Mouse (Mus musculus) limb, embryonic 13.5 days (tissue): ENCODE measurements around the gene Rbfox1. TPM values are rescaled to one million over a fixed set of nuclear protein-coding genes. Genes with fewer than 3 reads are reported as not detected.

Experiments used
- ATAC-seq: fragments of 200-750 bp; cut with Nextera tagmentation; 2 replicates; pipeline ENCODE4 v1.8.0; 2017; ENCODE audit warnings: low read depth, moderate number of reproducible peaks, moderate TSS enrichment; ENCODE audit not compliant: low FRiP score
- H3K27ac ChIP-seq: fragments of 300-500 bp; sonication (generic); 2 replicates; pipeline ENCODE4 v1.5.1; 2015; ENCODE audit warnings: inconsistent platforms, mild to moderate bottlenecking, moderate library complexity
- H3K27me3 ChIP-seq: fragments of 300-500 bp; sonication (generic); 2 replicates; pipeline ENCODE4 v1.6.1; 2015; ENCODE audit warnings: mild to moderate bottlenecking, inconsistent platforms
- H3K36me3 ChIP-seq: fragments of 300-500 bp; sonication (generic); 2 replicates; pipeline ENCODE4 v1.6.1; 2015; ENCODE audit warnings: inconsistent platforms, mild to moderate bottlenecking, moderate library complexity
- H3K4me1 ChIP-seq: fragments of 300-500 bp; sonication (generic); 2 replicates; pipeline ENCODE4 v1.6.1; 2015; ENCODE audit warnings: inconsistent platforms
- H3K4me2 ChIP-seq: fragments of 300-500 bp; sonication (generic); replicated peaks from 2 replicates; pipeline ENCODE4 v1.6.1; 2015; ENCODE audit warnings: inconsistent platforms, mild to moderate bottlenecking, moderate library complexity
- H3K4me3 ChIP-seq: fragments of 300-500 bp; sonication (generic); 2 replicates; pipeline ENCODE4 v1.5.1; 2015; ENCODE audit warnings: moderate library complexity, mild to moderate bottlenecking, inconsistent platforms
- H3K9ac ChIP-seq: fragments of 300-500 bp; sonication (generic); 2 replicates; pipeline ENCODE4 v1.6.1; 2015; ENCODE audit warnings: mild to moderate bottlenecking, inconsistent platforms
- H3K9me3 ChIP-seq: fragments of 300-500 bp; sonication (generic); 2 replicates; pipeline ENCODE4 v1.6.1; 2016; ENCODE audit warnings: inconsistent platforms
- WGBS: fragments of 180-500 bp; shearing (Covaris S2); methylation state at CpG from one replicate; pipeline ENCODE4 v1.1.7; 2015; 5-methylcytosine and 5-hydroxymethylcytosine counted together
- polyA plus RNA-seq: library from polyadenylated mRNA; unstranded; fragments of >200 nt; fragmentation: Nextera tagmentation; extraction: Ambion mirVana; gene quantifications from 2 replicates; pipeline ENCODE4 v1.2.1, GENCODE M21; 2015

Gene Rbfox1
- polyA plus RNA-seq, 1 experiment from 2014 or later = 4.1 TPM

- Histone ChIP-seq H3K27ac (no peak overlapping the region), H3K27me3 (no peaks in the 10 kb centered on the region), H3K4me1 (peaks cover 11% of the 10 kb centered on the region; the same call in 1 of the 2 replicates), H3K9ac (no peak overlapping the region), H3K36me3 (no peaks in the 10 kb centered on the region), H3K4me2 (no peak overlapping the region), H3K4me3 (no peak overlapping the region), H3K9me3 (no peaks in the 10 kb centered on the region)
- no peak for ATAC-seq
- 6% methylated on average over 8 of the region's 8 CpGs for WGBS
Measured at GRCm38 (mm10) chr16:6964720-6965583, 1079.8 kb downstream of the Rbfox1 start.

- Histone ChIP-seq H3K4me1 (no peaks in the 10 kb centered on the region), H3K27ac (no peak overlapping the region), H3K9ac (no peak overlapping the region), H3K36me3 (no peaks in the 10 kb centered on the region), H3K4me2 (no peak overlapping the region), H3K27me3 (no peaks in the 10 kb centered on the region), H3K4me3 (no peak overlapping the region), H3K9me3 (no peaks in the 10 kb centered on the region)
- 80% methylated on average over 3 of the region's 4 CpGs for WGBS
- no peak for ATAC-seq
Measured at GRCm38 (mm10) chr16:6969986-6970385, 1084.8 kb downstream of the Rbfox1 start.

GRCm38 (mm10) chr16:6976341-6976740, 1091.2 kb downstream of the Rbfox1 start:
- no peak for ATAC-seq
- H3K4me2 ChIP-seq = no peak overlapping the region
- WGBS = 85% methylated on average over 7 of the region's 7 CpGs
- H3K27me3 ChIP-seq = no peaks in the 10 kb centered on the region
- H3K9me3 ChIP-seq = no peaks in the 10 kb centered on the region
- H3K4me3 ChIP-seq = no peak overlapping the region
- H3K9ac ChIP-seq = no peak overlapping the region
- 0 out of 2 replicates have a peak, but pooled peaks cover 5% of the 10 kb centered on the region for H3K4me1 ChIP-seq
- H3K27ac ChIP-seq = no peak overlapping the region
- no peaks in the 10 kb centered on the region for H3K36me3 ChIP-seq

GRCm38 (mm10) chr16:6983947-6984346, 1098.8 kb downstream of the Rbfox1 start:
- Histone ChIP-seq H3K9me3 (no peaks in the 10 kb centered on the region), H3K36me3 (no peaks in the 10 kb centered on the region), H3K4me1 (no peaks in the 10 kb centered on the region), H3K4me2 (no peak overlapping the region), H3K4me3 (no peak overlapping the region), H3K27me3 (no peaks in the 10 kb centered on the region), H3K27ac (no peak overlapping the region), H3K9ac (no peak overlapping the region)
- WGBS = 92% methylated on average over 2 of the region's 2 CpGs
- ATAC-seq = no peak

- Histone ChIP-seq H3K36me3 (no peaks in the 10 kb centered on the region), H3K9ac (no peak overlapping the region), H3K4me2 (no peak overlapping the region), H3K27ac (no peak overlapping the region), H3K4me3 (no peak overlapping the region), H3K27me3 (no peaks in the 10 kb centered on the region), H3K4me1 (no peaks in the 10 kb centered on the region), H3K9me3 (no peaks in the 10 kb centered on the region)
- ATAC-seq = no peak
Measured at GRCm38 (mm10) chr16:6986031-6986430, 1100.9 kb downstream of the Rbfox1 start.

GRCm38 (mm10) chr16:6986494-6986893, 1101.3 kb downstream of the Rbfox1 start:
- 62% methylated on average over 2 of the region's 2 CpGs for WGBS
- Histone ChIP-seq H3K27ac (no peak overlapping the region), H3K4me2 (no peak overlapping the region)

GRCm38 (mm10) chr16:6992251-6992650, 1107.1 kb downstream of the Rbfox1 start:
- ATAC-seq = no peak
- WGBS = 79% methylated on average over 5 of the region's 5 CpGs
- H3K4me3 ChIP-seq = no peak overlapping the region
- no peaks in the 10 kb centered on the region for H3K36me3 ChIP-seq
- no peak overlapping the region for H3K4me2 ChIP-seq
- H3K27ac ChIP-seq = no peak overlapping the region
- H3K9ac ChIP-seq = no peak overlapping the region
- H3K9me3 ChIP-seq = no peaks in the 10 kb centered on the region
- H3K27me3 ChIP-seq = no peaks in the 10 kb centered on the region
- H3K4me1 ChIP-seq = no peaks in the 10 kb centered on the region

More at GRCm38 (mm10) chr16:6986494-6986893, 1101.3 kb downstream of the Rbfox1 start:
- no peaks in the 10 kb centered on the region for H3K4me1 ChIP-seq
- H3K36me3 ChIP-seq = no peaks in the 10 kb centered on the region
- no peak for ATAC-seq
- H3K27me3 ChIP-seq = no peaks in the 10 kb centered on the region
- no peak overlapping the region for H3K9ac ChIP-seq
- H3K4me3 ChIP-seq = no peak overlapping the region
- no peaks in the 10 kb centered on the region for H3K9me3 ChIP-seq

- H3K9ac ChIP-seq = no peak overlapping the region
- H3K27ac ChIP-seq = no peak overlapping the region
- WGBS = 21% methylated on average over 2 of the region's 2 CpGs
- H3K4me3 ChIP-seq = no peak overlapping the region
- no peak for ATAC-seq
- no peaks in the 10 kb centered on the region for H3K27me3 ChIP-seq
- H3K9me3 ChIP-seq = no peaks in the 10 kb centered on the region
- H3K4me2 ChIP-seq = no peak overlapping the region
- H3K4me1 ChIP-seq = no peaks in the 10 kb centered on the region
- H3K36me3 ChIP-seq = no peaks in the 10 kb centered on the region
Measured at GRCm38 (mm10) chr16:6993180-6993579, 1108.0 kb downstream of the Rbfox1 start.

GRCm38 (mm10) chr16:6997109-6997508, 1112.0 kb downstream of the Rbfox1 start:
- Histone ChIP-seq H3K4me2 (no peak overlapping the region), H3K4me3 (no peak overlapping the region), H3K9ac (no peak overlapping the region), H3K27me3 (no peaks in the 10 kb centered on the region), H3K36me3 (no peaks in the 10 kb centered on the region), H3K4me1 (no peaks in the 10 kb centered on the region), H3K9me3 (no peaks in the 10 kb centered on the region), H3K27ac (no peak overlapping the region)
- WGBS = 63% methylated on average over 4 of the region's 4 CpGs
- ATAC-seq = no peak

- H3K9ac ChIP-seq = no peak overlapping the region
- no peaks in the 10 kb centered on the region for H3K4me1 ChIP-seq
- H3K4me3 ChIP-seq = no peak overlapping the region
- ATAC-seq = no peak
- H3K36me3 ChIP-seq = no peaks in the 10 kb centered on the region
- no peak overlapping the region for H3K27ac ChIP-seq
- no peaks in the 10 kb centered on the region for H3K9me3 ChIP-seq
- no peaks in the 10 kb centered on the region for H3K27me3 ChIP-seq
- whole genome bisulfite sequencing = 68% methylated on average over 7 of the region's 7 CpGs
- H3K4me2 ChIP-seq = no peak overlapping the region
Measured at GRCm38 (mm10) chr16:6997834-6998233, 1112.7 kb downstream of the Rbfox1 start.

- WGBS = 95% methylated on average over 3 of the region's 3 CpGs
- H3K4me3 ChIP-seq = no peak overlapping the region
- H3K4me1 ChIP-seq = no peaks in the 10 kb centered on the region
- H3K27ac ChIP-seq = no peak overlapping the region
- H3K9ac ChIP-seq = no peak overlapping the region
- no peaks in the 10 kb centered on the region for H3K9me3 ChIP-seq
- H3K4me2 ChIP-seq = no peak overlapping the region
- no peaks in the 10 kb centered on the region for H3K36me3 ChIP-seq
- no peaks in the 10 kb centered on the region for H3K27me3 ChIP-seq
- no peak for ATAC-seq
Measured at GRCm38 (mm10) chr16:7004565-7004964, 1119.4 kb downstream of the Rbfox1 start.

- no peak for ATAC-seq
- no peaks in the 10 kb centered on the region for H3K36me3 ChIP-seq
- H3K4me1 ChIP-seq = no peaks in the 10 kb centered on the region
- no peaks in the 10 kb centered on the region for H3K27me3 ChIP-seq
- H3K27ac ChIP-seq = no peak overlapping the region
- H3K4me2 ChIP-seq = no peak overlapping the region
- H3K9ac ChIP-seq = no peak overlapping the region
- no peaks in the 10 kb centered on the region for H3K9me3 ChIP-seq
- H3K4me3 ChIP-seq = no peak overlapping the region
- 11% methylated on average over 3 of the region's 3 CpGs for WGBS
Measured at GRCm38 (mm10) chr16:7005478-7005877, 1120.3 kb downstream of the Rbfox1 start.

- no peak overlapping the region for H3K4me3 ChIP-seq
- no peaks in the 10 kb centered on the region for H3K36me3 ChIP-seq
- H3K9me3 ChIP-seq = no peaks in the 10 kb centered on the region
- no peak for ATAC-seq
- WGBS = 56% methylated on average over 7 of the region's 7 CpGs
- no peak overlapping the region for H3K4me2 ChIP-seq
- H3K4me1 ChIP-seq = no peaks in the 10 kb centered on the region
- no peak overlapping the region for H3K9ac ChIP-seq
- no peak overlapping the region for H3K27ac ChIP-seq
- H3K27me3 ChIP-seq = no peaks in the 10 kb centered on the region
Measured at GRCm38 (mm10) chr16:7017310-7017709, 1132.2 kb downstream of the Rbfox1 start.
